Mouse (Mus musculus) cerebellum, postnatal 25 days (tissue): Measurements from ENCODE around the gene Brs3.

Source experiments
- DNase-seq, 2 experiments: peaks; one replicate each; pipeline ENCODE4 v3.0.0; 2021; ENCODE audit warnings: mixed read lengths in 2 of 2

Brs3 gene

DNA sequence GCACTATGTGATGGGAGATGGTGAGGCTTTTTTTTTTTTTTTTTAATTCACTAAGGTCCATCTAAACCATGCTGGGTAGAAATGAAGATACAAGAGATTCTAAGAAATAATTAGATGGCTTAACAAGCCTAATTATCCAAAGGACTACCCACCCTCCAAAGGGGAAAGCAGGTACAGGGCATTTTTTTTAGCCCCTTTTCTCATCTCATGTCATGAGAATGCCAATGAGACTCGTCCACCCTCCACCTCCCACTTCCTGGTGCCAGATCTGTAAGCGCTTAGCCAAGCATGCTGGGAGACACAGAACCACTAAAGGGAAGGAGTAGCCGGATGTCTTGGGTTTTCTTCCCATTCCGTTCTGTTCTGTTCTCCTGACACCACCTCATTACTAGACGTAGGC is at the start of gene Brs3:
Gene Brs3 (plus strand): TSS at position 301 of the 400 bp plus-strand sequence.
- DNase-seq = no peak

GRCm38 (mm10) chrX:57012891-57013290 is 30.0 kb upstream of the Brs3 start:
- DNase-seq = no peak

- no peak for DNase-seq
These were observed 995 bp downstream of the Brs3 start for GRCm38 (mm10) chrX:57043869-57044268.

DNA sequence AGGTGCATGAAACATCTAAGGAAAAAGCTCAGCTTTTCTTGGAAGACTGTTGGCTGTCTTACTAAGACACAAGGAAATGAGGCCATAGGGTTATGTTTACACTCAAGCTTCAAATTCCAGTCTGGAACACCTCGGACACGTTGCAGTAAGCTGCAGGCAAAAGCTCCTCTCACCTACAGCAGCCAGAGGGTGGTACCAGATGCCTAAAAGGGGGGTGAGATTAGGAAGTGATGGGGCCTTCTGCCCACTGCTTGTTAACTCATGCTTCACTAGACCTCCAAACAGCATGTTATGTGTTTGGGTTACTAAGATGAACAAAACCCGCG is 9.9 kb downstream of the Brs3 start:
- no peak for DNase-seq

- DNase-seq = peak; percentile 87 to 90
These were observed 10.5 kb downstream of the Brs3 start, which contains the start of gene Htatsf1 for GRCm38 (mm10) chrX:57053174-57053992. Gene Htatsf1, plus strand, starts transcription at chrX:57053583.

DNA sequence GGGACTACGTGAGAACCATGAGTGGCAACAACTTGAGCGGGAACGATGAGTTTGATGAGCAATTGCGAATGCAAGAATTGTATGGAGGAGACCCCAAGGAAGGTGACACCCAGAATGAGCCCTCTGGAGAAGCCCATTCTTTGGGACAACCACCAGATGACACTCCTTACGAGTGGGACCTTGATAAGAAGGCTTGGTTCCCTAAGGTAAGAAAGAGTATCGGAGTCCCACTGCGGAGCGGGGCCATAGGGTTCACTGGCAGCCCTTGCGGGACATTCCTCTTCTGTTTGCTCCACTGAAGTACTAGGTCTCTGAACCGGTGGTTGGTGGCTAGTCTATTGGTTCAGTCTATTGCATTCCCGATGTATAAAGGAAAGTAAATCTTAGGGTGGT is 11.1 kb downstream of the Brs3 start:
- DNase-seq = no peak

- DNase-seq = no peak
These were observed 38.6 kb downstream of the Brs3 start for GRCm38 (mm10) chrX:57081496-57081895.

DNA sequence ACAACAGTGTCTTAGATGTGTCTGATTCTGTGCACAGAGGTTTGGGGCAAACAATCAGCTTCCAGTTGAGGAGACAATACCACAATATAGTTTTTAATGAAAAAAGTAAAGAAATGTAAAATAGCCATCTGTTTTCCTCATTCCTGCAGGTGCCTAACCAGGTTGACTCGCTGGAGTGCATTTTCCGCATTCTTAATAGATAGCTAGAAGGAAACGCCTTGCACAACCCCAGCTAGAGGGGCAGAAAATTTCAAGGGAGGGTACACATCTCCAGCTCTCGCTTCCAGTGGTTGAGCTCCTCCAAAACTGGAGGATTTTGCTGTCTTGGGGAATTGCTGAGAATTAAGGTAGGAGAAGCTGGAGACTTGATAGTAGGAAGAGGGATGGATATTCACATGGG is 44.9 kb downstream of the Brs3 start, which contains the start of gene Vgll1:
Gene Vgll1 (plus strand): TSS at position 301 of the 400 bp plus-strand sequence.
- no peak for DNase-seq
